Mouse (Mus musculus): ENCODE data around the gene Mcrip2. TPM values are rescaled to one million over a fixed set of nuclear protein-coding genes. Genes with fewer than 3 reads are reported as not detected.

Mcrip2 gene
- polyA plus RNA-seq, 1 experiment from 2014 or later = 62.1 TPM

DNA sequence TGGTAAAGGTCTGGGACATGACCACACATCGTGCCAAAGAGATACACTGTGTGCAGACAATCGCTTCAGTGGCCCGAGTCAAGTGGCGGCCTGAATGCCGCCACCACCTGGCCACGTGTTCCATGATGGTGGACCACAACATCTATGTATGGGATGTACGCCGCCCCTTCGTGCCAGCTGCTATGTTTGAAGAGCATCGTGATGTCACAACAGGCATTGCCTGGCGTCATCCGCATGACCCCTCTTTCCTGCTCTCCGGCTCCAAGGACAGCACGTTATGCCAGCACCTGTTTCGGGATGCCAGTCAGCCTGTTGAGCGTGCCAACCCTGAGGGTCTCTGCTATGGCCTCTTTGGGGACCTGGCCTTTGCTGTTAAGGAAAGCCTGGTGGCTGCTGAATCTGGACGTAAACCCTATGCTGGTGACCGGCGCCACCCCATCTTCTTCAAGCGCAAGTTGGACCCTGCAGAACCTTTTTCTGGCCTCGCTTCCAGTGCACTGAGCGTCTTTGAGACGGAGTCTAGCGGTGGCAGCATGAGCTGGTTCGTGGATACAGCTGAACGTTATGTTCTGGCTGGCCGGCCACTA is 42.5 kb downstream of the Mcrip2 start:
- Histone ChIP-seq H3K4me3 (replicated peaks) (no peak overlapping the region), H3K9me3 (replicated peaks) (no peaks in the 10 kb centered on the region), H3K36me3 (peaks cover 47% of the 10 kb centered on the region), H3K27me3 (peaks cover 15% of the 10 kb centered on the region), H3K4me1 (replicated peaks) (peaks cover 63% of the 10 kb centered on the region), H3K27ac (no peak overlapping the region; the same call in 1 of the 2 replicates), H3K4me2 (no peak overlapping the region), H3K9ac (no peak overlapping the region)
- DNase-seq = no peak
- WGBS (ENCODE audit: insufficient replicate concordance) = 86% methylated on average over 27 of the region's 27 CpGs
- ATAC-seq (ENCODE audit: low read depth) = no peak

GRCm38 (mm10) chr17:25825311-25825710 is 43.3 kb downstream of the Mcrip2 start:
- H3K4me1 ChIP-seq (replicated peaks) = peaks cover 55% of the 10 kb centered on the region
- H3K27me3 ChIP-seq = peaks cover 22% of the 10 kb centered on the region
- peak overlapping the region; percentile 93 for H3K4me2 ChIP-seq
- peak overlapping the region; percentile 83 for H3K9ac ChIP-seq
- no peak for DNase-seq
- WGBS (ENCODE audit: insufficient replicate concordance) = 81% methylated on average over 6 of the region's 6 CpGs
- H3K27ac ChIP-seq = no peak overlapping the region
- no peaks in the 10 kb centered on the region for H3K9me3 ChIP-seq (replicated peaks)
- peak overlapping the region; percentile 79 for H3K4me3 ChIP-seq (replicated peaks)
- no peak for ATAC-seq (ENCODE audit: low read depth)
- H3K36me3 ChIP-seq = peaks cover 39% of the 10 kb centered on the region

GRCm38 (mm10) chr17:25824362-25825142 is 44.0 kb downstream of the Mcrip2 start:
- Histone ChIP-seq H3K4me2 (peak overlapping the region; percentile 93), H3K27me3 (peaks cover 30% of the 10 kb centered on the region), H3K36me3 (peaks cover 32% of the 10 kb centered on the region), H3K27ac (peak overlapping the region; percentile 81), H3K9me3 (replicated peaks) (no peaks in the 10 kb centered on the region), H3K4me3 (replicated peaks) (peak overlapping the region; percentile 79), H3K4me1 (replicated peaks) (peaks cover 50% of the 10 kb centered on the region), H3K9ac (peak overlapping the region; percentile 83)
- WGBS (ENCODE audit: insufficient replicate concordance) = 53% methylated on average over 17 of the region's 17 CpGs
- DNase-seq = no peak
- ATAC-seq (ENCODE audit: low read depth) = no peak

DNA sequence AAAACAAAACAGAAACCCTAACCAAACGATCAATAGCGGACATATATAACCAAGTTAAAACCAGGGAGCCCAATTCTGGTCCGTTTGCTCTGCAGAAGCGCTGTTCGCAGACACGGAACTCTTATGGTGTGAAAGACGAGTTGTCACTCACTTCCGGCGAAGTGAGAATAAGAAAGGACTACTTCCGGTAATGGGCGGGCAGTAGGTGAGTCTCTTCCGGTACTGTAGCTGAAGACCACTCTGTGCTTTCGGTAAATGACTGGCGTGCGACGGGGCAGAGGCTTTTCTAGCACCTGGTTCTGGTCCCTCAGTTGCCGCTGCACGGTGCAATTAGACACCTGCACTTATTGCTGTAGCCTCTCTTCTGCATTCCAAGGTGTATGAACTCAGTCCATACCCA is 45.1 kb downstream of the Mcrip2 start, which contains the start of gene Wdr24:
Gene Wdr24 (plus strand): TSS at position 176 of the 400 bp plus-strand sequence.
- peak within 1 kb of the TSS; percentile 83 for H3K9ac ChIP-seq
- whole genome bisulfite sequencing (ENCODE audit: insufficient replicate concordance) = under 1% methylated on average over 18 of the region's 18 CpGs
- H3K9me3 ChIP-seq (replicated peaks) = no peaks in the 10 kb centered on the region
- H3K4me2 ChIP-seq = peak within 1 kb of the TSS; percentile 93
- peaks cover 48% of the 10 kb centered on the region for H3K4me1 ChIP-seq (replicated peaks)
- DNase-seq (peak; percentile 71), ATAC-seq (ENCODE audit: low read depth) (peak; percentile 62)
- H3K4me3 ChIP-seq (replicated peaks) = peak within 1 kb of the TSS; percentile 79
- H3K27me3 ChIP-seq = peaks cover 41% of the 10 kb centered on the region
- H3K27ac ChIP-seq = peak within 1 kb of the TSS; percentile 81
- peaks cover 31% of the 10 kb centered on the region for H3K36me3 ChIP-seq

DNA sequence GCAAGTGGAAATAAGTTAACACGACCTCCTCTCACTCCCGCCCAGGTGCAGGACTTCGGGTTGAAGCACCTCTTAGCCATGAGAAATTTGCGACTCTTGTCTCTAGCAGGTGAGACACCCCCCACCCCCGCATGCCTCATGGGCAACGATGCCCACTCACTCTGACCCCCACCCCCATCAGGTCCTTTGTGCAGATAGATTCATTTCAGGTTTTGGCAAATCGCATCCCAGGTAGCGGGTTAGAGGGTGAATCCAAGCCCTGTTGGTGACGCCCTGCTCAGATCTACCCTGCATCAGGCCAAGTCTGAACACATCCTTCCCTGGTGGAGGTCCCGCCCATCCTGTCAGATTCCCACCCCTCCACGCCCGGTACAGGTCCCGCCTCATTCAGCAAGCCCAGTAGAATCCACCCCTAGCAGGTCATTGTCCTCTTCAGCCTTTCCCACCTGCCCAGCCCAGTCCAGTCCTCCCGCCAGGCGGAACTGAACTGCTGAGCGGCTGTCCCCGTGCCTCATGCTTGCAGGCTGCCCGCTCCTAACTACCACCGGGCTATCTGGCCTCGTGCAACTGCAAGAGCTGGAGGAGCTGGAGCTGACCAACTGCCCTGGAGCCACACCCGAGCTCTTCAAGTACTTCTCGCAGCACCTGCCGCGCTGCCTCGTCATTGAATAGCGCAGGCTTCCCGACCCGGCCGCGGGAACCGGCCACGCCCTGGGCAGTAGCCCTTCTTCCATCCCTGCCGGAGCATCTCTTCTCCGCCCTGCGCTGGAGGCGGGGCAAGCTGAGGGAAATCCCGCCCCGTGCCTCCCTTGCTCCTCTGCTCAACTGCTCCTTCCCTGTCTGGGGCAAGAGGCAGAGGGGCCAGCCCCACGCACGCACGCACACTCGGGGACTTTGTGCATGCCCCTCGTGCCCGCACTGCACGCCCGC is 49.4 kb downstream of the Mcrip2 start:
- WGBS (ENCODE audit: insufficient replicate concordance) = 7% methylated on average over 46 of the region's 46 CpGs
- Histone ChIP-seq H3K4me1 (replicated peaks) (peaks cover 19% of the 10 kb centered on the region), H3K27ac (no peak overlapping the region), H3K9me3 (replicated peaks) (no peaks in the 10 kb centered on the region), H3K4me3 (replicated peaks) (peak overlapping the region; percentile 28), H3K36me3 (no peaks in the 10 kb centered on the region), H3K9ac (peak overlapping the region; percentile 22; the same call in 1 of the 2 replicates), H3K27me3 (peaks cover 84% of the 10 kb centered on the region), H3K4me2 (peak overlapping the region; percentile 38)
- DNase-seq (no peak), ATAC-seq (ENCODE audit: low read depth) (peak; percentile 66)

DNA sequence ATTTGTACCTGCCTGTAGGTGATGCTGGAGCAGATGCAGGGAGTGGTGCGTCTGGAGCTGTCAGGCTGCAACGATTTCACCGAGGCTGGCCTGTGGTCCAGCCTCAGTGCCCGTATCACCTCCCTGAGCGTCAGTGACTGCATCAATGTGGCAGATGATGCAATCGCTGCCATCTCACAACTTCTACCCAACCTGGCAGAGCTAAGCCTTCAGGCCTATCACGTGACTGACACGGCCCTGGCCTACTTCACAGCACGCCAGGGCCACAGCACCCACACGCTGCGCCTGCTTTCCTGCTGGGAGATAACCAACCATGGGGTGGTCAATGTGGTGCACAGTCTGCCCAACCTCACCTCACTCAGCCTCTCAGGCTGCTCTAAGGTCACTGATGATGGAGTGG is 50.9 kb downstream of the Mcrip2 start:
- ATAC-seq (ENCODE audit: low read depth) (no peak), DNase-seq (no peak)
- Histone ChIP-seq H3K27me3 (peaks cover 96% of the 10 kb centered on the region), H3K27ac (no peak overlapping the region), H3K4me2 (no peak overlapping the region), H3K4me1 (replicated peaks) (peaks cover 11% of the 10 kb centered on the region), H3K9ac (no peak overlapping the region), H3K9me3 (replicated peaks) (no peaks in the 10 kb centered on the region), H3K4me3 (replicated peaks) (no peak overlapping the region), H3K36me3 (no peaks in the 10 kb centered on the region)
- 70% methylated on average over 11 of the region's 11 CpGs for WGBS (ENCODE audit: insufficient replicate concordance)

Small RNA genes within 50 kb of the gene (microRNA-seq; reads per million reads assigned to microRNA genes)
- not detected for gene Mir3082

Other genes starting within 250 kb of the Mcrip2 start
- gene Gng13, start 151.6 kb downstream of the Mcrip2 start, polyA plus RNA-seq (2015; fragmentation: Nextera tagmentation; extraction: Ambion mirVana) = 0.25 and 0.51 TPM in 2 replicates
- gene Chtf18, start 141.3 kb downstream of the Mcrip2 start, polyA plus RNA-seq (2015; fragmentation: Nextera tagmentation; extraction: Ambion mirVana) = 24.8 and 25.4 TPM in 2 replicates
- 7.6 and 8.4 TPM in 2 replicates for gene Rpusd1, start 141.1 kb downstream of the Mcrip2 start, polyA plus RNA-seq (2015; fragmentation: Nextera tagmentation; extraction: Ambion mirVana)
- gene Mslnl, start 132.7 kb downstream of the Mcrip2 start, polyA plus RNA-seq (2015; fragmentation: Nextera tagmentation; extraction: Ambion mirVana) = not detected in 2 replicates
- gene Msln, start 114.4 kb downstream of the Mcrip2 start, polyA plus RNA-seq (2015; fragmentation: Nextera tagmentation; extraction: Ambion mirVana) = 0.81 and 1.2 TPM in 2 replicates
- gene Narfl, start 95.0 kb downstream of the Mcrip2 start, polyA plus RNA-seq (2015; fragmentation: Nextera tagmentation; extraction: Ambion mirVana) = 16.4 and 17.5 TPM in 2 replicates
- 6.8 and 7.3 TPM in 2 replicates for gene Haghl, start 83.1 kb downstream of the Mcrip2 start, polyA plus RNA-seq (2015; fragmentation: Nextera tagmentation; extraction: Ambion mirVana)
- gene Ccdc78, start 82.2 kb downstream of the Mcrip2 start, polyA plus RNA-seq (2015; fragmentation: Nextera tagmentation; extraction: Ambion mirVana) = 0.05 and 0.07 TPM in 2 replicates
- 54.5 and 61.8 TPM in 2 replicates for gene Fam173a, start 75.9 kb downstream of the Mcrip2 start, polyA plus RNA-seq (2015; fragmentation: Nextera tagmentation; extraction: Ambion mirVana)
- 0.46 TPM in 1 of 2 replicates, not detected in the other for gene AC134908.4, start 73.1 kb downstream of the Mcrip2 start, polyA plus RNA-seq (2015; fragmentation: Nextera tagmentation; extraction: Ambion mirVana)
- 21.2 and 23.8 TPM in 2 replicates for gene Metrn, start 71.6 kb downstream of the Mcrip2 start, polyA plus RNA-seq (2015; fragmentation: Nextera tagmentation; extraction: Ambion mirVana)
- 0.05 and 0.32 TPM in 2 replicates for gene Fbxl16, start 59.7 kb downstream of the Mcrip2 start, polyA plus RNA-seq (2015; fragmentation: Nextera tagmentation; extraction: Ambion mirVana)
- 11.9 and 14.2 TPM in 2 replicates for gene Wdr24, start 45.1 kb downstream of the Mcrip2 start, polyA plus RNA-seq (2015; fragmentation: Nextera tagmentation; extraction: Ambion mirVana)
- gene Jmjd8, start 39.9 kb downstream of the Mcrip2 start, polyA plus RNA-seq (2015; fragmentation: Nextera tagmentation; extraction: Ambion mirVana) = 21.7 and 26.9 TPM in 2 replicates
- gene Stub1, start 35.4 kb downstream of the Mcrip2 start, polyA plus RNA-seq (2015; fragmentation: Nextera tagmentation; extraction: Ambion mirVana) = 130 TPM in 2 replicates
- gene Rhbdl1, start 31.5 kb downstream of the Mcrip2 start, polyA plus RNA-seq (2015; fragmentation: Nextera tagmentation; extraction: Ambion mirVana) = 0.20 and 0.30 TPM in 2 replicates
- gene Gm20683, start 27.0 kb downstream of the Mcrip2 start, polyA plus RNA-seq (2015; fragmentation: Nextera tagmentation; extraction: Ambion mirVana) = 0.28 and 0.57 TPM in 2 replicates
- 12.8 and 13.5 TPM in 2 replicates for gene Rhot2, start 23.9 kb downstream of the Mcrip2 start, polyA plus RNA-seq (2015; fragmentation: Nextera tagmentation; extraction: Ambion mirVana)
- gene Wdr90, start 7.3 kb downstream of the Mcrip2 start, polyA plus RNA-seq (2015; fragmentation: Nextera tagmentation; extraction: Ambion mirVana) = 10.2 and 12.5 TPM in 2 replicates
- 43.9 and 46.9 TPM in 2 replicates for gene Mettl26, start 6.3 kb upstream of the Mcrip2 start, polyA plus RNA-seq (2015; fragmentation: Nextera tagmentation; extraction: Ambion mirVana)
- gene Wfikkn1, start 12.1 kb upstream of the Mcrip2 start, polyA plus RNA-seq (2015; fragmentation: Nextera tagmentation; extraction: Ambion mirVana) = 0.65 and 1.00 TPM in 2 replicates
- gene Rab40c, start 51.0 kb upstream of the Mcrip2 start, polyA plus RNA-seq (2015; fragmentation: Nextera tagmentation; extraction: Ambion mirVana) = 6.5 and 7.0 TPM in 2 replicates
- gene Pigq, start 76.2 kb upstream of the Mcrip2 start, polyA plus RNA-seq (2015; fragmentation: Nextera tagmentation; extraction: Ambion mirVana) = 126 and 152 TPM in 2 replicates
- 5.1 and 7.2 TPM in 2 replicates for gene Nhlrc4, start 76.2 kb upstream of the Mcrip2 start, polyA plus RNA-seq (2015; fragmentation: Nextera tagmentation; extraction: Ambion mirVana)
- 0.24 and 0.32 TPM in 2 replicates for gene A930017K11Rik, start 83.8 kb upstream of the Mcrip2 start, polyA plus RNA-seq (2015; fragmentation: Nextera tagmentation; extraction: Ambion mirVana)
- gene Capn15, start 117.0 kb upstream of the Mcrip2 start, polyA plus RNA-seq (2015; fragmentation: Nextera tagmentation; extraction: Ambion mirVana) = 11.1 and 12.3 TPM in 2 replicates
- gene Rab11fip3, start 200.8 kb upstream of the Mcrip2 start, polyA plus RNA-seq (2015; fragmentation: Nextera tagmentation; extraction: Ambion mirVana) = 1.8 and 1.9 TPM in 2 replicates
- 11.1 and 13.8 TPM in 2 replicates for gene Decr2, start 221.6 kb upstream of the Mcrip2 start, polyA plus RNA-seq (2015; fragmentation: Nextera tagmentation; extraction: Ambion mirVana)
- gene Nme4, start 226.8 kb upstream of the Mcrip2 start, polyA plus RNA-seq (2015; fragmentation: Nextera tagmentation; extraction: Ambion mirVana) = 56.2 and 58.8 TPM in 2 replicates
- gene Tmem8, start 244.5 kb upstream of the Mcrip2 start, polyA plus RNA-seq (2015; fragmentation: Nextera tagmentation; extraction: Ambion mirVana) = 1.3 and 1.7 TPM in 2 replicates